Mouse (Mus musculus) gastrocnemius, postnatal 25 days (tissue): Measurements from ENCODE around the gene Mrnip. TPM values are rescaled to one million over a fixed set of nuclear protein-coding genes. Genes with fewer than 3 reads are reported as not detected.

Experiments
- microRNA-seq, 2 experiments: library from miRNA; unstranded; fragments of <30 nt; microRNA quantifications; one replicate each; pipeline ENCODE4 v1.2.0; 2021; ENCODE audit warnings: borderline replicate concordance in 2 of 2
- total RNA-seq, 2 experiments: library from RNA; stranded (reverse); gene quantifications; 1 replicate in 1 of 2; 2 replicates in 1 of 2; pipeline ENCODE4 v1.2.3; 2021

The Mrnip gene
- total RNA-seq, 2 experiments from 2014 or later: 2.8 TPM

Small RNAs within 50 kb of the gene (microRNA-seq; reads per million reads assigned to microRNA genes)
- gene Mir6919: 0.53 to 0.74 reads per million in 2 experiments

Other genes starting within 250 kb of the Mrnip start
- 10 to 100 TPM; 34.8 to 43.4 TPM for gene Rnf130, start 149.1 kb upstream of the Mrnip start, total RNA-seq
- 10 to 100 TPM; 19.8 to 27.3 TPM for gene Tbc1d9b, start 43.0 kb upstream of the Mrnip start, total RNA-seq
- gene Sqstm1, start 36.4 kb downstream of the Mrnip start, total RNA-seq: 100 to 1,000 TPM; 335 to 433 TPM
- gene Mgat4b, start 36.4 kb downstream of the Mrnip start, total RNA-seq: 10 to 100 TPM; 27.6 to 38.9 TPM
- gene Ltc4s, start 64.2 kb downstream of the Mrnip start, total RNA-seq: 1 to 10 TPM; 2.9 to 3.7 TPM
- gene Maml1, start 117.9 kb downstream of the Mrnip start, total RNA-seq: 1 to 10 TPM; 5.1 to 5.8 TPM
- gene Canx, start 151.2 kb downstream of the Mrnip start, total RNA-seq: 100 to 1,000 TPM in 1 of 2 experiments, 10 to 100 TPM in 1; 98.6 to 108 TPM
- not detected for gene Cby3, start 180.0 kb downstream of the Mrnip start, total RNA-seq
- gene Hnrnph1, start 202.5 kb downstream of the Mrnip start, total RNA-seq: 10 to 100 TPM; 79.5 to 83.6 TPM